Mouse (Mus musculus) left cerebral cortex, postnatal 25 days (tissue): Measurements from ENCODE around the gene 1700011M02Rik. TPM values are rescaled to one million over a fixed set of nuclear protein-coding genes. Genes with fewer than 3 reads are reported as not detected.
A peak's percentile ranks its signal among the peaks of the same experiment; 100 is the strongest.
"Not testable (repeated sequence)": the region's sequence is repeated elsewhere in the genome, so short reads cannot be mapped to it uniquely, and the experiment has no call there.

Experiments
- DNase-seq, 2 experiments: peaks; one replicate each; pipeline ENCODE4 v3.0.0; 2022; ENCODE audit warnings: low spot score in 2 of 2, mixed read lengths in 1 of 2
- intact Hi-C: fragments of 180-260 bp; cut with DNase I; formaldehyde crosslinking; loops from one replicate; pipeline ENCODE4 v1.15.1; 2025
- total RNA-seq, 2 experiments: library from RNA; stranded (reverse); gene quantifications; 2 replicates each; pipeline ENCODE4 v1.2.3; 2021

Gene 1700011M02Rik
- total RNA-seq: not detected

- DNase-seq, intact Hi-C loops: not testable (repeated sequence)
Observed at GRCm38 (mm10) chrX:102908587-102908986, at the start of gene 1700011M02Rik, which contains the start of gene Dmrtc1a. Gene 1700011M02Rik, plus strand, starts transcription at chrX:102908905. Gene Dmrtc1a, minus strand, starts transcription at chrX:102908687.

DNA sequence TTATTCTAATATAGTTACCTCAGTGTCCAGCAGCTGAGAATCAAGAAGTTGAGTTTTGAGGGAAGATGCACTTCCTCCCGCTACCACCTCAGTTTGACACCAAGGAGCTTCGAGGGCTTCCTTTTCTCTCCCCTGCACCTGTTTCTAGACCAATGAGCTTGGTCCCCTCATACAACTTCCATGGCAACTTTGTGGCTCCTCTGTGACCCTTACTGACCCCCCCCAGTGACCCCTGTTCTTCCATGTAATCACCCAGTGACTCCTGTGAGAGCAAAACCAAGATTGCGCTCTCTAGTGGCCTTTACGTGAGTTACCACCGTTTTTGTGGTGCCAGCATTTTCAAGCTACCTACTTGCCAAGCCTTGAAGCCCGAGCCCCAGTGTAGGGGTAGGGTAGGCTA lies 40.8 kb upstream of the 1700011M02Rik start, which contains the start of gene 1700031F05Rik:
1700031F05Rik (minus strand) TSS at position 101 of the 400 bp plus-strand sequence.
- intact Hi-C loops: no loop called here
- no peak for DNase-seq

DNA sequence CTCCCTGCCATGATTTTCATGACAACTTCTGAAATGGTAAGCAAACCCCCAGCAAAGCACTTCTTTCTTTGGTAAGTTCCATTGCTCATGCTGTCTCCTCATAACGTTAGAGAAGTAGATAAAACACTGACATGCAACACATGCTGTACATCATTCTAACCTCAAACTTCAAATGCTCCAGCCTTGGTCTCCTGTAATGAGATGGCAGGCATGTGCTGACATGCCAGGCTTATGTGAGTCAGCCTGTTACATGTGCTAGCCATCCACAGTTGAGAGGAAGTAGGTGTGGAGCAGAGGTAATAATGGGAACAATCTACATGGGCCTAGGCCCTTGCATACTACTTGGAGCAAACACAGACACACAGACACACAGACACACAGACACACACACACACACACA lies 6.1 kb downstream of the 1700011M02Rik start:
- intact Hi-C loops, DNase-seq: not testable (repeated sequence)

DNA sequence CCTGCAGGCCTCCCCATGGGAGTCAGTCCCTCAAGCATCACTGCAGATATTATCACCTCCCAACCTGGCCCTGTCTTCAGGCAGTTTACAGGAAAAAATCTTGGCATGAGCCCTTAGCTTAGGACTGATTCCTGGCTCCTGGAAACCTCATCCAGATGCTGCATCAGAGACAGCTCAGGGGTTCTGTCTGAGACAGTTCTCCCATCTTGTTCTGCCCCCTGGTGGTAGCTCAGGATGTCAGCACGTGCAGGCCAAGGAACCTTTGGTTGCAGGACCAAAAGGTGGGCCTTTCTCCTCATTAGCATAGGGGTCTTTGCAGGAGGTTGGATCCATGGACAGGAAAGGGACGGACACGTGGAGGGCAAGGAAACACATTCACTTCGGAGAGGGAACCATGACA lies 18.0 kb downstream of the 1700011M02Rik start:
- intact Hi-C loops: not testable (repeated sequence)
- DNase-seq: peak; percentile 10 to 14

DNA sequence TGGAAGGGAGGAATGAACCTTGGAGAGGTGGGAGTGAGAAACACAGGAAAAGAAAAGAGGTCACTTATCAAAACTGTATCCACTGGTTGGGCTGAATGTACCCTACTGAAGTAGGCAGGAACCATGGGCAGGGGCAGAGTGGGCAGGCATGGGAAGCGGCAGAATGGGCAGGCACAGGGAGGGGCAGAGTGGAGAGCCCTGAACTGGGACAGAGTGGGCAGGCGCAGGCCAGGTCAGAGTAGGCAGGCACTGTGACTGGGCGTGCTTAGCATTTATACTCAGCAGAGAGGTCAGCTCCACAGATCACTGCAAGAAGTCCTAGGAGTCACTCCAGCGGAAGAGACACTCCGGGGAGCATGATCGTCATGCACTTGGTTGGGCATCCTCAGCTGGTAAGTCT lies 19.4 kb downstream of the 1700011M02Rik start, which contains the start of gene 1700018G05Rik:
1700018G05Rik (plus strand) TSS at position 301 of the 400 bp plus-strand sequence.
- DNase-seq, intact Hi-C loops: not testable (repeated sequence)

GRCm38 (mm10) chrX:102932992-102933570 lies 24.4 kb downstream of the 1700011M02Rik start:
- intact Hi-C loops: no loop called here
- DNase-seq: peak; percentile 3 to 4

DNA sequence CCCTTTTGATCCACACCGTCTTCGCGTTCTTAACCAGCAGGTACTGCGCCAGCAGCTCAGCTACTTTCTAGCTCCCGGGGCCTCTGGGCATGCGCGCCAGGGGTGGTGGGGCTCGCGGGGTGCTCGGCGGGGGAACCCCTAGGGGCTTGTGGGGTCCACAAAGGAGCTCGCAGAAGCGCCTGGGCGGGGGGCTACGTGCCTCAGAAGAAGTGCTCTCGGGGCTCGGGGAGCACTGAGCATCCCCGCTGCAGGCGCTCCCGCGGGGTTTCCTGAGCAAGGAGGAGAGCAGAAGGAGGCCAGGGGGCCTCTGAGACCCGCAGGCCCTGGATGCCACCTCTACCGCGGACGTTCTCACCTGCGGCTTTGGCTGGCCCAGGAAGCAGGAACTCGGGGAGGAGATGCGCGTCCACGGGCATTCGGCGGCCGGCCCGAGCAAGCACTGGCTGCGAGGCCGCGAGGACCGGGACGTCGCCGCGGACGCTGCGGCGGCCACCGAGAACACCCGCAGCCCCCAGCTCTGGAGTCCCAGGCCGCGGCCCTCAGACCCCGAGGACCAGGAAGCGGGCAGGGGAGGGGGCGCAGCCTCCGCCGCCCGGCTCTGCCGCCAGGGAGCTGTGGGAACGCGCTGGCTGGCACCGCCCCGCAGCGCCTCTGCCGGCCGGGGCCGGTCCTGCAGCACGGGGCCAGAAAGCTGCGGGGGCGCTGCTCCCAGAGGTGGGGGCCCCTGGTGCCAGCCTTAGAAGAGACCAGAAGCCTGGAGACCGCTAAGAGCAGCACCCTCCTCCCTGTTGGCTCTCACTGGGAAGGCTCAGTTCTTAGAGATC lies 25.1 kb downstream of the 1700011M02Rik start:
- intact Hi-C loops: no loop called here
- peak; percentile 60 to 70 for DNase-seq

DNA sequence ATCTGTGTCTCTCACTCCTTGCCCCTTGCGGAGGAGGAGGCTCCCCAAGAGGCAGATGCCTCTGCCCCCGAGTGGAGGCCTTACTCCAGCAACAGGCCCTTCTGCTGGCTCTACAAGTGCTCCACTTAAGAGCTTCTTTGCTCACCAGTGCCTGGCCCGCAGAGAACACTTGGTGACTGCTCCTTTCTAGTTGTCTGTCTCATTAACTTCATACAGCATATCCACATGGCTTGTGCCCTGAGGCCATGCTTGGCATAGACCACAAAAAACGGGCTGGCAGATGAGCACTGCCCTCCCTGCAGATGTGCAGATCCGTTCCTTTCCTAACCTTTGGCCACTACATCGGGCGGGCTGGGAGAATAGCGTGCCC lies 25.7 kb downstream of the 1700011M02Rik start:
- no peak for DNase-seq
- intact Hi-C loops: no loop called here

DNA sequence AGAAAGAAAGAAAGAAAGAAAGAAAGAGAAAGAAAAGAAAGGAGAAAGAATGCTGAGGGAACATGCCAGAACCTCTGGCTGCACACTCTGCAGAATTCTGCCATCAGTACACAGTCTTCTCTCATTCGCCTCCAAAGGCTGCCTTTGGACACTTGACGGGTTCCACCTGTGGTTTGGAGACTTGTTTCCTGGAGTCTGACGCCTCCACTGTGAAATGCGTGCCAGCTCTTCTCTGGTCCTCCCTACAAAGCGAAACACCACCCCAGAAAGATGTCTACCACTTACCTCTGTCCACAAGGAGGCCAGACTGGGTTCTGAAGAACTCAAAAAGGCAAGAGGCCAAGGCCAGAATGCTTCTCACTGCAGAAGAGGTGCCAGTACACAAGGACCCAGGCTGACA lies 28.0 kb downstream of the 1700011M02Rik start:
- DNase-seq: no peak
- intact Hi-C loops: no loop called here

- DNase-seq: peak in 1 of 2 experiments; percentile 5
- intact Hi-C loops: not testable (repeated sequence)
Observed at GRCm38 (mm10) chrX:102950136-102950535, 41.4 kb downstream of the 1700011M02Rik start.

DNA sequence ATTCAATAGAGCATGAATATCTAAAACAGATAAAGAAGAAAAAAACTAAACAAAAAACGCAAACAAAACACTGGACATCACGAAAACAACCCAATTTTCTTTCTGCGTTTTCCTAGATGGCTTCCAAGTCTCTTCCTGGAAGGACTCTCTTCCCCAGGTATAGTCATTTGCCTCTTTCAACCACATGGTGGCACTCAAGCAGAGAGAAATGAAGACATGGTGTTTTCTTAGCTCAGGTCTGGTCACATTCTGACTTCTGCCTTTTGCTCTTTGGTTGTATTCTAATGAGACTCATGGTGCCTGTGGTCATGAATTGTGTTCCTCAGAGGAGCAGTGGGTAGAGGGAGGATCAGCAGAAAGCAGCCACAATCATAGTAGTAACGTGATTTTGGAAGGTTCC lies 50.2 kb downstream of the 1700011M02Rik start:
- peak; percentile 7 to 22 for DNase-seq
- intact Hi-C loops: loop anchor here (1.0 to 5.0 kb wide), 2 partner anchors 150 to 483 kb away; no protein-coding TSS in a partner anchor

Other genes with a start within 250 kb of the 1700011M02Rik start
- not detected for gene Gm3880, start 221.9 kb upstream of the 1700011M02Rik start, total RNA-seq
- not detected for gene Gm9112, start 201.3 kb upstream of the 1700011M02Rik start, total RNA-seq
- gene Dmrtc1b, start 201.0 kb upstream of the 1700011M02Rik start, total RNA-seq: not detected
- gene Dmrtc1c1, start 105.9 kb upstream of the 1700011M02Rik start, total RNA-seq: not detected
- gene Dmrtc1c2, start 54.3 kb upstream of the 1700011M02Rik start, total RNA-seq: not detected
- gene 1700031F05Rik, start 40.9 kb upstream of the 1700011M02Rik start, total RNA-seq: not detected
- 1 to 10 TPM; 4.4 to 4.8 TPM for gene Dmrtc1a, start 218 bp upstream of the 1700011M02Rik start, total RNA-seq
- not detected for gene 1700018G05Rik, start 19.5 kb downstream of the 1700011M02Rik start, total RNA-seq